Mouse (Mus musculus): Measurements from ENCODE around the gene Runx1.

The Runx1 gene

DNA sequence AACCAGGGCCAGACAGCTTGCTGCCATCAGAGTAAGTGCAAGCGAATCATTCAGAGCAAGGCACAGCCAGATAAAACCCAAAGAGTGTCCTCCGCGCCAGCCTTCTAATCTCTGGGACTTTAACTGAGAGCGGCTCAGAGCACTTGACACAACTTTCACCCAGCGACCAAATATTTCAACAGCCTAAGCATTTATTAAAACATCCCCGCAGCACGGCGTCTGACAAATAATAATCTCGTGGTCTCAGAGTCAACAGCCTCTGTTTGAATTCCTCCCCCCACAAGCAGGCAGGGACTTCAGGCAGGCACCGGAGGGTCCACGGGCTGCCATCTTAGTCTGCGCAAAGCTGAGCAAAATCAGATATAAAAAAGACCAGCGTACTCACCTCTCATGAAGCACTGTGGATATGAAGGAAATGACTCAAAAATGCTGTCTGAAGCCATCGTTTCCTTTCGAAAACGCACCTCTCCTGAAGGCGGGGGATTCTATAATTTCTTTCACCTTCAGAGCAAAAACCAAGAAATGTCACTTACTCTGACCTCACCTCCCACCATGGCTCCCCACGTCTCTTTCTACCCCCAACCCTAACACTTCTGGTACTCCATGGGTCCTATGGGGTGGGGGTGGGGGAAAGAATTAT, 625 bp downstream of the Runx1 start:
- no peak for DNase-seq

DNA sequence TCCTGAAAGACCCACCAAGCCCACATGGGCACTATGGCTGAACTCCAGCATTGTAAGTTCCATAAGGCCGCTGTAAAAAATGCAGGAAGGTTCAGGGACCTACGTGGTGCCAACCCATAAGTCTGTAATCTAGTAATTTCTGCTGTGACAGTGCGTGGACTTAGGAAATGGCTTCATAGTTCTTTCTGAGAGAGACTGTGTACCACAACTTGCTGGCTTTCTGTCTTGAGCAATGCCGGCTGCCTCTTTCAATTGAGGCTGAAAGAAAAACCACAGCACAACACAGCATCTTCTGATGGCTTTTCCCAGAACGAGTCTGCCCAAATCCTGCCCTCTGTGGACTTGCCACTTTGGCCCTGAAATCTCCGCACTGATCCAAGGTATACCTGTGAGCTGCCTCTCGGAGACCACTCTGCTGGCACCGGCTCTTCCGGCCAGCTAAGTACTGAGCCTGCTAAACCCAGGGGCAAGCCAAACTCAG, 1.2 kb downstream of the Runx1 start:
- no peak for DNase-seq

DNA sequence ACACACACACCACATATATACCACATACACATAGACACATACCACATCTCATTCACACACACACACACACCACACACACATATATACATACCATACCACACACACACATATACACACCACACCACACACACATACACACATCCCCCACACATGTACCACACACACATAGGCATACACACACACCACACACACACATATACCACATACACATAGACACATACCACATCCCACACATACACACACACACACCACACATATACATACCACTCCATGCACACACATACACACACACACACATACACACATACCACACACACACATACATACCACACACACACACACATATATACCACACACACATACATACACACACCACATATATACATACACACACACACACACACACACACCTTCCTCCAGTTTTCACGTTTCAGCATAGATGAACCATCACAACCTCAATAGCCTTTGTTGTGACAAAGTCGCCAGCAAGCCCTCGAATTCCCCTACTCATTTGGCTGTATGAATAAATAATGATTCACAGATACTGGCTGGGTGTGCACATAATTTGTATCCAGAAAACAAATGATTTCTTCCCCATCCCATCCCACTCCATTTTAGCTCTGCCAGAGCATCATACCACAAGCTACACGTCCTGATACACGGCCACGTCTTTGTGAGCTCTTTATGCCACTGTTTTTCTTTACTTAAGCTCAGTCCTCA, 1.8 kb downstream of the Runx1 start:
- no peak for DNase-seq

DNA sequence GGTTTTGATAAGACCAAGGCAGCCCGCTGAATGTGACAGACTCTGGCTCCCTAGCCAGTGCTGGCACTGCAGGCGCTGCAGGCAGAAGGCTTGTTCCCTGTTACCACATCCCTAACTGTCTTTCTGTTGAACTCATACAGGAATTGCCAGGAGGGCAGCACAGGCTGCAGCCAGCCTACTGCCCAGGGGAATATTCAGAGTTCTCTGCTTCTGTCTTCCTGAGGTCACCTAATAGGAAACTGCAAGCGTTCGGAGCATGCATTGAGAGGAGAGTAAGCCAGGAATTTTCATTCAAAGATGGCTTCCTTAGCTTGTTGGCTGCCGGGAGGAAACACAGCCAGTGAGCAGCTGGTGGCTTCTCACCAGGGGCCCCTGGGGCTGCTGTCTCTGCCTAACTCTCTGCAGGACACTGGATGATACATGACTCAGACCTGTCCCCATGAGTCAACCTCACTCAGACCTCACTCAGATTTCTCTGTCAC, 2.5 kb downstream of the Runx1 start:
- DNase-seq = no peak

DNA sequence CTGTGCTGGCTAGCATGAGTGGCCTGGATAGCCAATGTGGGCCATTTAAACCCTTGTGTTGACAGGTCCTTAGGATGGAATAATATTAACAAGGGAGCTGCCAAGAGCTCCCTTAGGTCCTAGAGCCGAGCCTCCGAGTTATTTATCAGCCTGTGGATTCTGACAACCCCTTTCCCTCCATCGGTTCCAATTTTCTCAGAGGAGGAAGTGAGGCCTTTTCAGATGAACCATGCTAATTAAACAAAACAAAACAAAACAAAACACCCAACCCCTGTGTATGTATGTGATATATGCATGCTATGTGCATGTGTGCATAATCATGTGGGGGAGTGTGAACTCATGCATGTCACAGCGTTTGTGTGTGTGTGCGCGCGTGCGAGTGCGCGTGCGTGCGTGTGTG, 3.3 kb downstream of the Runx1 start:
- no peak for DNase-seq

DNA sequence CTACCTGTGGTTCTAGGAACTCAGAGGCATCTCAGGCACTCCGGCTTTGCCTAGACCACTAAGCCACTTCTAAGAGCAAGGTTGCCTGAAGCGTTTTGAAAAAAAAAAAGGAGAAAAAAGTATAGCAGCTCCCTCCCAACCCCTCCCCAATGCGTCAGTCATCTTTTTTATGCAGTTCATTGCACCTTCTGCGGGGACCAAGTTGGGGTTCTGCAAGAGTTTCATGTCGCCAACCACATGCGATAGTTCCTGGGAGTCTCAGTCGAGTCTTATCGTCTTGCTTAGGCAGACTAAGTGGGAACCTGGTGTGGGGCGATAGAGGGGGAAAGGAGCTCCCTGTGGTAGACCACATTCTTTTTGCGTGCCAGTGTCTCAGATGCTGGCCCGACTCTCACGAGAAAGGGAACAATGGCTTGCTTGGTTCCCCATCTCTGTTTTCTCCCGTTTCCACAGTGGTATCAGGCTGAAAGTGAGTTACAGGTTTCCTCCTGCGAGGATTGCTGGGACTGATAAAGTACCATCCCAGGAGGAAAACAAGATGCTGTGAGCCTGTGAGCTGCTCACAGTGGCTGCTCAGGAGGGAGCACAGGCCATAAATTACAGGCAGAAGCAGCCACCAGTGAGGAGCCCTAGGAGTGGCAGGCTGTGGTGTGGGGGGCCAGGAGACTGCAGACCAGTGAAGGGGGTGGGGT, 3.9 kb downstream of the Runx1 start:
- no peak for DNase-seq

DNA sequence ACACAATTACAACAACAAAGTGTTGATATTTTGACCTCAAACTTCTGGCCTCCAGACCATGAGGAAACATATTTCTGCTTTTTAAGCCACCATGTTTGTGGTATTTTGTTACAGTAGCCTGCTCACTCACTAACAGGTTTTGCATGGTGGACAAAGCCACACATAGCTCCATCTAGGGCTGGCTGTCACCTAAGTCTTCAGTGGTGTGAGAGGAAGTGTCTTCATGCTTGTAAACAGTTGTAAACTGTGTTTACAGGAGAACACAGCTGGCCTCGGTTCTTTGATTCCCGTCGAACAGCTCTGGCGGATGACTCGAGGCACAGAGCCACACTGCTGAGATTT, 4.4 kb downstream of the Runx1 start:
- DNase-seq = no peak

DNA sequence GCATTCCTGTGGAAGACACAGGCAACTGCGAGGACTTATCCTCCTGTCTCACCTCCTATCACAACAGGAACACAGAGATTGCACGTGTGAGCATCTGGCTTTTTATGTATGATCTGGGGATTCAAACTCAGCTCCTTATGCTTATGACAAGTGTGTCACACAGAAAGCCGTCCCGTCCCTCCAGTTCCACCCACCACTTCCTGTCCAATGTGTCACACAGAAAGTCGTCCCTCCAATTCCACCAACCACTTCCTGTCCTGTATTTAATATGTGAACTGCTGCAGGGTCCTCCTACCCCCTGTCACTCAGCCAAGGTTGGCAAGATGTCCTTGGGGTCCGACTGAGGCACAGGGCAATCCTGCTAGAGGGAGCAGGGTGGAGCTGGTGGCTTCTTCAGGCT, 5.5 kb downstream of the Runx1 start:
- DNase-seq = no peak

DNA sequence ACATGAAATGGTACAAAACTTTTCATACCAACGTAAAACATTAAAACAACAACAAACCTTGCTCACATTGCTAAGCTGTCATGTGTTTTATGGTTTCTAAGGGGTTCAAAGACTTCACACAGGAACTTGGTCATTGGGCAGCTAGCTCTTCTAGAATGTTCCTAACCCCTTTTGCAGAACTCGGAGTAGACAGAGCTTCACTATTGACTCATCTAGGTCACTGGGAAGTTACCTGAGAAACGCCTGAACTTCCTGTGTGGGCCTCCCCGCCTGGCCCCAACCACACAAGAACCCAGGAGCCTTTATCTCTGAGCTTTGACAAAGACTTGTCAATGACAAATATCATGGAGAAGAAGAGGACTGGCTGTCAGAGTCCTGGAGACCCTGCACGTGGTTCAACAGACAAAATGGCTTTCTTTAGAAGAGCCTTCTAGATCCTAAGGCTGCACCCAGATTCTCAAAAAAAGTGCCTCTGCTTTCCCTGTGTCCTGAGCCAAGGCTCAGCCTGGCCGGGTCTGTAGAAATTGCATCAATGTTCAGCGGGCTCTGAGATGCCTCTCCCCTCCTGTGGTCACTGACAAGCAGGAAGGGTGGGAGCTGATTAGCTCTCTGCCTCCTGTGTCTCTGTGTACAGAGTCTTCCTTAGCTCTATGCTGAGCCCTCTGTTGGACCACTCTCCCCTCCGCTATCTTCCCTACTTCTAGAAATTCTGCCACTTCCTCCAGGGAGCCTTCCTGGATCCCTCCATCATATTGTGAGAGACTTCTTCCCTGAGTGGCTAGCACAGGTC, 7.3 kb downstream of the Runx1 start:
- DNase-seq = no peak

DNA sequence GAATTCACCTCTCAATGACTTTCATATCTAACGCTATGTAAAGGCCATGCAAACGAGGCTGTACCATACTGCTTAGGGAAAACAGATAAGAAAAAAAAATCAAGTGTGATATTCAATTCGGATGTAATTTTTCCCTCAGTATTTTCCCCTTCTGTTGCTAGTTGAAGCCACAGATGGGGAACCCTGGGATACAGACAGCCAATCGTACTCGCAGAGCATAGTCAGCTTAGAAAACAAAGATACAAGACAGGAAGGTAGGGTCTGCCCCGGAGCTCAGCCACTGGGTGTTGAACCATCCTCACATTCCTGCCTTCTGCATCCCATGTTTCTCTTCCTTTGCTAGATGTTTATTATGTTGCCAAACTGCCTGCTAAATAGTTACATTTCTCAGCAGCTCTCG, 9.9 kb downstream of the Runx1 start:
- no peak for DNase-seq

DNA sequence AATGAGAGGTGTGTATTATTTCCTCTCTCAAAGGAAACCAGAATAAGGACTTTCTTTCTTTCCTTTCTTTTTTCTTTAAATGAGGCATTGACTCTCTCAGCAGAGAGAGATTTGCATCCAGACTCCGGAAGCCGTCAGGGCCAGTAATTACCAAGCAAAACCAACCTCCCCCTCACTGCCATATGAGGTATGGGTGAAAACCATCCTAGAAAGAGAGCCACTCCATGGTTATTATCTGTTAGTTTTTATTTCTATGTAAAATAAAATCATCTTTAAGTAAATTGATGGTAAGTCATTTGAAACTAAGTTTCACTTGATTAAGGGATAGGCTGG, 10.8 kb downstream of the Runx1 start:
- no peak for DNase-seq

DNA sequence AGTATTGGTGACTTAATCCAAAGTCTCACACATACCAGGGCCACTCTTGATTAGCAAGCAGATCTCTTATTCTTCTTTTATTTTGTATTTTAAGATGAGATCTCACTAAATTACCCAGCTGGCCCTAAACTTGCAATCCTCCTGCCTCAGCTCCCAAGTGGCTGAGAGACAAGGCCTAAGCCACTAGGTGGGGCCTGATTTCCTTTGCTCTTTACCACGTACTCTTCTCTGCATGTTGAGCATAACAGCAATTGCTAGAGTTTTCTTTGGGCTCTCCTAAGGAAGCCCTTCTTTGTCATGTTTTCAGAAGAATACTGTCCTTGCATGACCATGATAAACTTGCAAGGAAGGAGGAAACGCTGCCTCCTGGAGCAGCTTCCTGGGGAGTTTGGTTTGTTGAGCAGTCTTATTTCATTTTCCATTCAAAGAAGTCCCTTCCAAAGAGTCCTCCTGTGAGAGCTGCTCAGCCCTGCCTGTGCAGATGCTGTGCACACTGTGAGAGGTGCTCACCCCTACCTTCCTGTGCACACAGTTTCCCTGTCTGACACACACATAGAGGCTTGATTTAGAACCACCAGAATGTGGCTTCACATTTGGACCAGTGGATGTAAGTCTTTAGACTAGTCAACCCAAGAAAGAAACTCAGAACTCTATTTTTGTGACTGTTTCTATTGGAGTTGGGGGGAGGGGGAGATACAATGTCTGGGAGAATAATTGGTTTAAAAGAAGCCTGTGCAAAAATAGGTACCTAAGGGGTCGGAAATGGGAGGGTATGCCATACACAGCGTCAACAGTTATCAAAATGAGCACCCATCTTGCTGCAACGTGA, 11.4 kb downstream of the Runx1 start:
- DNase-seq = no peak

DNA sequence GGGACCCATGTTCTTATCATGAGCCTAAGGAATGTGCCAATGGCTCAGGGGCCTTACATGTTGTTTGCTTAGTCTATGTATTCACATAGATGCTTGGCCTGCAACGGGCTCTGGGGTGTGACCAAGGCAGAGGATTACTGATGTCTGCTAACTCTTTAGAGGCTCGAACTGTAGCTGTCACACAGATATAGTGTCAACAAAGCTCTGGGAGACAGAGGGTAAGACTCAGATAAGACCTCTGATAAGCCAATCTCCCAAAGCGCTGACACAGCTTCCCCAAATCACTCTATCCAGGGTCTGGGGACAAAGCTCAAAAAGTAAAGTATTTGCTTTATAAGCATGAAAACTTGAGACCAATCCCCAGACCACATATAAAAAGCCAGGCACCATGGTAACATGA, 13.5 kb downstream of the Runx1 start:
- no peak for DNase-seq

DNA sequence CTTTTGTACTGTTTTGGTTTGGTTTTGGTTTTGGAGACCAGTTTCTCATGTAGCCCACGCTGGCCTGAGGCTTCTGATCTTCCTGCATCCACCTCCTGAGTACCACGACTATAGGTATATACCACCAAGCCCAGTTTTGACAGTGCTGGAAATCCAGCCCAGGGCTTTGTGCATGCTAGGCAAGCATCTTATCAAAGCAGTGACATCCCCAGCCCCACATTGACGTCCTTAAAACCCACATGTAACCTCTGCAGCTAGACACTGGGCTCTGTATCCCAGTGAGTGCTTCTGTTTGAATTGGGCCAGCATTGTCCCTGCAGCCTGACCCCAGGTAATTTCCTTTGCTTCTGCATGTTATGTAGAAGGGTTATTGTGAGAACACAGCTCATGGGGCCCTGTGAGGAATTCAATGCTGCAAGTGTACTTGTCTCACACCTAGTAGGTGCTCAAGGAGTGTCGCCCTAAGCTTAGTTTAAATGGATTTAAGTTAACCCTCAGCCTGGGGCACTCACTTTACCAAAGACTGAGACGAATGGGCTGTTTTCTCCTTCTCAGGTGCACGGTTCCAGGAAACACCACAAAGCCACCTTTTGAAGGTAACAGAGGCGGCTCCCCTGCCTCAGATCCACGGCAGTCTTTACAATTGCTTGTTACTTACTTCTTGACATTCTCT, 15.2 kb downstream of the Runx1 start:
- DNase-seq = no peak

DNA sequence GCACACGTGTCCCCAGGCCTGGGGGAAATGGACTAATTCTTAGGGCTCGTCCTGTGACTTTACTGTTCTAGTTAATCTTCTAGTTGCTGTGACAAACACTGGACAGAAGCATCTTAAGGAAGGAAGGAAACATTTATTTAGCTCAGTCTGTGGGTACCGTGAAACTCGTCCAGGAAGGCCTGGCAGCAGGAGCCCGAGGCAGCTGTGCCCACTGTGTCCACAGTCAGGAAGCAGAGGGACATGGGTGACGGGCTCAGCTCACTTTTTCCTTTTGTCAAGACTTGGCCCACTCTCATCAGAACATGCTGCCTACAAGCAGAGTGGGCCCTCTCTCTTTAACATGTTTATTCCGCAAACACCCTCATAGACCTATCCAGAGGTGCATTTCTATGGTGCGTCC, 18.2 kb downstream of the Runx1 start:
- no peak for DNase-seq

DNA sequence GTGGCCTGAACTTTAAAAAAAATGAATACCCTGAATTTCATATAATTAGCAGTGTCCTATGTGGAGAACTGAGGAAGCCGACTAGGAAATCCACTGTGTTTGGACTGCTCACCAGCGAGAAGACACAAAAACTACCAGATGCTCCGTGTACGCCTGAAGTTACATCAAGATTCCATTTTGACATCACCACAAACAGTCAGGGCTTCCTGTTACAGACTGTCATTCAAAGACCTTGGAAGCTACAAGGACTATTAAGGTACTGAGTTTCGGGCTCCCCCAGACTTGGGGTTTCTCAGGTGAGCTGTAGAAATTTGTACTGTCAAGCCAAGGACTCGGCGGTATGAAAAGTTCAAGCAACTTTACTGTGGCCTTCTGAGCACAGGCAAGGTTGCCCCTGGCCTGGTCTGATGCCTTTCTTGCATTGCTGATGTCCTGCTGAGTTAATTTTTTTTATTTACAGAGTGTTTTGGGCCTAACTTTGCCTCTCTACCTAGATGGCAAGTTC, 22.8 kb downstream of the Runx1 start:
- no peak for DNase-seq

DNA sequence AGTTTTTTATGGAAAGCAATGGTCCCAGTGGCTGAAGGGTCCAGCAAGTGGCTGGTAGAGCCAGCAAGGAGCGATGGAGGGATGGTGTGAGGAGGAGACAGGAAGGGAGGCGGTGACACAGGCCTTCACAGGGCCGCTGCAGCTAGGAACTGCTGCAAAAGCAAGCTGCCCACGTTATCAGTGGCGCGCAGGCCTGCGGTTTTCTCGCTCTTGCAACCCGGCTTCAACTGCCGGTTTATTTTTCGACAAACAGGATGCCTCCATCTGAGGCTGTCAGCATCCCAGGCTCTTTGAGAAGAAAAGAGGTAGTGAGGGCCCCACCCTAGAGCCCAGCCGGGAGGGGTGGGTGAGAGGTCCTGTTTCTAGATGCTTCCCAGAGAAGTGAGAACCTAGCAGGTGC, 24.4 kb downstream of the Runx1 start:
- DNase-seq = no peak

DNA sequence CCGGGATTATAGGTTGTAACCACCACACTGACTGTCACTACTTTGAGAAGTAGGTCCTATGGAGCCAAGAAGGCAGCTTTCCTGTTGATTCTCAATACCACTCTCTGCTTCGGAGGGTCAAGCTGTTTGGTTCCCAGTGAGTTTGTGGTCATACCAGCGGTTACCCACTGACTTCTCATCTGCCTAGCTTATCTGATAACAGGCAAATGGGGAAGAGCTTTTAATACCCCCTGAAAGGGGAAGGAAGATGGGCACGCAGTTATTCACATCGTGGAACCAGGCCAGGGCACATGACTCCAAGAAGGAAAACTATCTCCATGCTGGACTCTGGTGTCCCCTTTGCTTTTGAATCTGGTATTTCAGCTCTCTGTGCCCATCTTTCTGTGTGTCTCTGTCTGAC, 25.1 kb downstream of the Runx1 start:
- DNase-seq = no peak

DNA sequence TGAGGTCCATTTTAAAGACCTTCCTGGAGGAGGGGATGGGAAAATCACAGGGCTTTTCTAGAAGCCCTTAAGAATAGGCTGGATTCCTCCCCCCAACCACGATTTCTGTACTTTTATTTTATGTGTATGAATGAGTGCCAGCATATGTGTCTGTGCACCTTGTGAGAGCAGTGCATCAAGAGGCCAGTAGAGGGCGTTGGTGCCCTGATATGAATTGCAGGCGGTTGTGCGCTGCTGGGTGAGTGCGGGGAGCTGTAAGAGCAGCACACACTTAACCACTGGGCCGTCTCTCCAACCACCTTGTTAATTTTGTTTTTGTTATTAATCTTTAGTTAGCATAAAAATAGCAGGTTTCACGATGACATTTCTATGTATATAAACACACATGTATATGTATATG, 26.0 kb downstream of the Runx1 start:
- no peak for DNase-seq

DNA sequence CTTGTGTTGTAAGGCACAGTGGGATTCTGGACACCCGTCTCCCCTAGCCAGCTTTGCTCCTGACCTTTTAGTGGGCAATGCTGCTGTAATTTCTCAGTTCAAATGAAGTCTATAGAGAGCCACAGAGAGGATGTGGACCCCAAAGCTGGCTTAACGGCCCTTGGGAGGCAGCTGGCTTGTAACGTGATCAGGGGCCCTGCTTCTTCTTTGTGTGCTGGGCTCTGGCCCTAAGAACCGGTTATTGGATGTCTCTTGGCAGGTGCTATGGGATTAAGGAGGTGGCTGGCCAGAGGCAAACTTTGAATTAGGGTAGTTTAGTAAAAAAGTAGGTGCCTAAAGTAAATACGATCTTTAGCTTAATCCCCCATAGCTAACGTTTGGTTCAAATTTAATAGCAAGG, 31.8 kb downstream of the Runx1 start:
- DNase-seq = no peak

DNA sequence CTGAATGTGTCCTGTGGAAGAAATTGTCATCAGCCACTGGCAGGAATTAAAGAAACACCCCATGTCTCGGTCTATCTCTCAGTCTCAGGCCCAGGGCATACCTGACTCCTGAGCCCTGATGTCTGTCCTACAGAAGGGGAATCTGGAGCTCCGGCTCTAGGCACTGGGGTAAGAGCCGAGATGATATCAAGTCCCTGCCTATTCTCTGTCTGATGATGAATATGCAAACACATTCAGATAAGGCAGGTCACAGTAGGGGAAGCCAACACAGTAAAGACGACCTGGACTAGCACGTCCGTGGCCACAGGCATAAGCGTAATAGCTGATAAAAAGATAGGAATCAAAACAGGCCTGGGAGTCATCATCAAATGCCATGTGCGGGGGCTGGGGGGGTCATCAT, 32.2 kb downstream of the Runx1 start:
- no peak for DNase-seq

DNA sequence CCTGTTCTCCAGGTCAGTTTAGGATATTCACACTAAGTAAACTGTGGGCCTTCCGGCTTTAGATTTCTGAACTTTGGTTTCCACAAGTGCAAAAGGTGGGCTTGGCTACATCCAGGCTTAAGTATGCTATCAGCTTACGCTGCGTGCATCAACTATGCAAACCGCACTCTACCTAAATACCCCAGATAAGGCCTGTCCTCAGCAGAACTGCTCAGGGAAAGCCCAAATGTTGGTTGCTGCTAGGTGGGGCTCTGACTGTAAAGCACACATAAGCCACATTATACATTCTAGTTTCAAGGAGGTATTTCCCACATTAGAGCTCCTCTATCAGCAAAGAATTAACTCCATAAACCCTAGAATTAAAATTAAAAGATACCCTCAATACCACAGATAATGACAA, 33.0 kb downstream of the Runx1 start:
- no peak for DNase-seq

All from right cerebral cortex, postnatal 4 days (tissue).